Mouse (Mus musculus) hindbrain, embryonic 13.5 days (tissue): ENCODE data around the gene Naa38. TPM values are rescaled to one million over a fixed set of nuclear protein-coding genes. Genes with fewer than 3 reads are reported as not detected.

Experiments used
- ATAC-seq: fragments of 200-750 bp; cut with Nextera tagmentation; 2 replicates; pipeline ENCODE4 v1.8.0; 2017; ENCODE audit warnings: moderate TSS enrichment; ENCODE audit not compliant: low FRiP score
- H3K27ac ChIP-seq: fragments of 300-500 bp; sonication (generic); 2 replicates; pipeline ENCODE4 v1.5.1; 2015; ENCODE audit warnings: inconsistent platforms, mild to moderate bottlenecking, moderate library complexity
- H3K27me3 ChIP-seq: fragments of 300-500 bp; sonication (generic); 2 replicates; pipeline ENCODE4 v1.6.1; 2015; ENCODE audit warnings: mild to moderate bottlenecking, inconsistent platforms
- H3K36me3 ChIP-seq: fragments of 300-500 bp; sonication (generic); 2 replicates; pipeline ENCODE4 v1.6.1; 2015; ENCODE audit warnings: mild to moderate bottlenecking, inconsistent platforms
- H3K4me1 ChIP-seq: fragments of 300-500 bp; sonication (generic); replicated peaks from 2 replicates; pipeline ENCODE4 v1.6.1; 2015; ENCODE audit warnings: inconsistent platforms
- H3K4me2 ChIP-seq: fragments of 300-500 bp; sonication (generic); 2 replicates; pipeline ENCODE4 v1.6.1; 2015; ENCODE audit warnings: inconsistent platforms, mild to moderate bottlenecking, moderate library complexity
- H3K4me3 ChIP-seq: fragments of 300-500 bp; sonication (generic); 2 replicates; pipeline ENCODE4 v1.5.1; 2015; ENCODE audit warnings: mild to moderate bottlenecking, inconsistent platforms
- H3K9ac ChIP-seq: fragments of 300-500 bp; sonication (generic); 2 replicates; pipeline ENCODE4 v1.6.1; 2015; ENCODE audit warnings: mild to moderate bottlenecking, inconsistent platforms
- H3K9me3 ChIP-seq: fragments of 300-500 bp; sonication (generic); 2 replicates; pipeline ENCODE4 v1.6.1; 2016; ENCODE audit warnings: inconsistent platforms
- WGBS: fragments of 180-500 bp; shearing (Covaris S2); methylation state at CpG from one replicate; pipeline ENCODE4 v1.1.7; 2015; 5-methylcytosine and 5-hydroxymethylcytosine counted together
- polyA plus RNA-seq: library from polyadenylated mRNA; unstranded; fragments of >200 nt; fragmentation: Nextera tagmentation; extraction: Ambion mirVana; gene quantifications from 2 replicates; pipeline ENCODE4 v1.2.1, GENCODE M21; 2015

Naa38 gene
- polyA plus RNA-seq, 1 experiment from 2014 or later: 103 TPM

- peak overlapping the region; percentile 100 for H3K9ac ChIP-seq
- no peaks in the 10 kb centered on the region for H3K9me3 ChIP-seq
- WGBS: 0% methylated on average over 43 of the region's 106 CpGs
- peaks cover 71% of the 10 kb centered on the region for H3K4me1 ChIP-seq
- H3K27ac ChIP-seq: peak overlapping the region; percentile 100
- H3K36me3 ChIP-seq: peaks cover 18% of the 10 kb centered on the region
- peak overlapping the region; percentile 94 for H3K4me2 ChIP-seq
- no peaks in the 10 kb centered on the region for H3K27me3 ChIP-seq
- peak; percentile 11; the same call in 1 of the 2 replicates for ATAC-seq
- H3K4me3 ChIP-seq: peak overlapping the region; percentile 96
Observed at GRCm38 (mm10) chr11:69368356-69369214, 26.7 kb upstream of the Naa38 start.

GRCm38 (mm10) chr11:69369215-69369989 lies 25.9 kb upstream of the Naa38 start, which contains the start of gene Chd3:
Gene Chd3, minus strand, starts transcription at chr11:69369406.
- Histone ChIP-seq H3K4me3 (peak within 1 kb of the TSS; percentile 96), H3K9ac (peak within 1 kb of the TSS; percentile 100), H3K4me2 (peak within 1 kb of the TSS; percentile 94), H3K4me1 (peaks cover 64% of the 10 kb centered on the region), H3K27me3 (no peaks in the 10 kb centered on the region), H3K27ac (peak within 1 kb of the TSS; percentile 100), H3K9me3 (no peaks in the 10 kb centered on the region), H3K36me3 (peaks cover 13% of the 10 kb centered on the region; the same call in 1 of the 2 replicates)
- ATAC-seq: no peak
- under 1% methylated on average over 29 of the region's 34 CpGs for WGBS

GRCm38 (mm10) chr11:69369990-69370816 lies 25.1 kb upstream of the Naa38 start:
- peaks cover 56% of the 10 kb centered on the region for H3K4me1 ChIP-seq
- ATAC-seq: no peak

GRCm38 (mm10) chr11:69370817-69371215 lies 24.5 kb upstream of the Naa38 start:
- H3K4me3 ChIP-seq: peak overlapping the region; percentile 17
- no peak for ATAC-seq
- peaks cover 50% of the 10 kb centered on the region for H3K4me1 ChIP-seq
- H3K36me3 ChIP-seq: peaks cover 16% of the 10 kb centered on the region
- peak overlapping the region; percentile 84 for H3K27ac ChIP-seq
- peak overlapping the region; percentile 53 for H3K9ac ChIP-seq
- no peaks in the 10 kb centered on the region for H3K27me3 ChIP-seq
- 8% methylated on average over 9 of the region's 9 CpGs for WGBS
- H3K9me3 ChIP-seq: no peaks in the 10 kb centered on the region
- peak overlapping the region; percentile 40 for H3K4me2 ChIP-seq

More at GRCm38 (mm10) chr11:69369990-69370816, 25.1 kb upstream of the Naa38 start:
- H3K9ac ChIP-seq: peak overlapping the region; percentile 100
- H3K27ac ChIP-seq: peak overlapping the region; percentile 100
- no peaks in the 10 kb centered on the region for H3K9me3 ChIP-seq
- 10% methylated on average over 2 of the region's 2 CpGs for WGBS
- H3K27me3 ChIP-seq: no peaks in the 10 kb centered on the region
- peak overlapping the region; percentile 96 for H3K4me3 ChIP-seq
- peaks cover 12% of the 10 kb centered on the region; the same call in 1 of the 2 replicates for H3K36me3 ChIP-seq
- H3K4me2 ChIP-seq: peak overlapping the region; percentile 94

GRCm38 (mm10) chr11:69371601-69372000 lies 23.7 kb upstream of the Naa38 start:
- Histone ChIP-seq H3K4me3 (peak overlapping the region; percentile 7; the same call in 1 of the 2 replicates), H3K9ac (peak overlapping the region; percentile 53), H3K4me1 (peaks cover 45% of the 10 kb centered on the region), H3K4me2 (peak overlapping the region; percentile 40), H3K27ac (peak overlapping the region; percentile 84), H3K36me3 (peaks cover 16% of the 10 kb centered on the region), H3K9me3 (no peaks in the 10 kb centered on the region), H3K27me3 (no peaks in the 10 kb centered on the region)
- ATAC-seq: no peak; the same call in 1 of the 2 replicates
- 15% methylated on average over 12 of the region's 12 CpGs for WGBS

- peak overlapping the region; percentile 84 for H3K27ac ChIP-seq
- H3K4me3 ChIP-seq: peak overlapping the region; percentile 7; the same call in 1 of the 2 replicates
- peak overlapping the region; percentile 53; the same call in 1 of the 2 replicates for H3K9ac ChIP-seq
- WGBS: 35% methylated on average over 12 of the region's 12 CpGs
- ATAC-seq: no peak
- H3K27me3 ChIP-seq: no peaks in the 10 kb centered on the region
- H3K4me1 ChIP-seq: peaks cover 45% of the 10 kb centered on the region
- peaks cover 16% of the 10 kb centered on the region for H3K36me3 ChIP-seq
- peak overlapping the region; percentile 40 for H3K4me2 ChIP-seq
- no peaks in the 10 kb centered on the region for H3K9me3 ChIP-seq
Observed at GRCm38 (mm10) chr11:69372056-69372779, 23.1 kb upstream of the Naa38 start.

GRCm38 (mm10) chr11:69372780-69373170 lies 22.5 kb upstream of the Naa38 start:
- H3K9ac ChIP-seq: no peak overlapping the region; the same call in 1 of the 2 replicates
- no peaks in the 10 kb centered on the region for H3K9me3 ChIP-seq
- H3K36me3 ChIP-seq: peaks cover 16% of the 10 kb centered on the region
- no peak overlapping the region for H3K4me2 ChIP-seq
- H3K27me3 ChIP-seq: no peaks in the 10 kb centered on the region
- H3K4me1 ChIP-seq: peaks cover 39% of the 10 kb centered on the region
- H3K27ac ChIP-seq: peak overlapping the region; percentile 84
- H3K4me3 ChIP-seq: no peak overlapping the region
- WGBS: 66% methylated on average over 3 of the region's 3 CpGs
- no peak for ATAC-seq

GRCm38 (mm10) chr11:69373223-69373965 lies 21.9 kb upstream of the Naa38 start:
- Histone ChIP-seq H3K27me3 (no peaks in the 10 kb centered on the region), H3K4me2 (0 out of 2 replicates have a peak overlapping the region, but pooled peaks have one; percentile 2), H3K27ac (no peak overlapping the region), H3K9ac (peak overlapping the region; percentile 35; the same call in 1 of the 2 replicates), H3K9me3 (no peaks in the 10 kb centered on the region), H3K36me3 (peaks cover 16% of the 10 kb centered on the region), H3K4me1 (peaks cover 35% of the 10 kb centered on the region), H3K4me3 (no peak overlapping the region)
- WGBS: 93% methylated on average over 16 of the region's 16 CpGs
- no peak for ATAC-seq

GRCm38 (mm10) chr11:69375646-69376045 lies 19.6 kb upstream of the Naa38 start:
- Histone ChIP-seq H3K4me1 (peaks cover 29% of the 10 kb centered on the region), H3K9me3 (no peaks in the 10 kb centered on the region), H3K27ac (no peak overlapping the region), H3K4me3 (no peak overlapping the region), H3K27me3 (no peaks in the 10 kb centered on the region), H3K36me3 (peaks cover 22% of the 10 kb centered on the region), H3K9ac (no peak overlapping the region), H3K4me2 (no peak overlapping the region)
- WGBS: 91% methylated on average over 4 of the region's 4 CpGs
- no peak for ATAC-seq

- no peak for ATAC-seq
- 78% methylated on average over 3 of the region's 3 CpGs for WGBS
Observed at GRCm38 (mm10) chr11:69377766-69378165, 17.5 kb upstream of the Naa38 start.

More at GRCm38 (mm10) chr11:69377766-69378165, 17.5 kb upstream of the Naa38 start:
- Histone ChIP-seq H3K9ac (no peak overlapping the region), H3K27me3 (no peaks in the 10 kb centered on the region), H3K27ac (no peak overlapping the region), H3K4me3 (no peak overlapping the region), H3K36me3 (peaks cover 21% of the 10 kb centered on the region), H3K4me1 (peaks cover 7% of the 10 kb centered on the region), H3K9me3 (no peaks in the 10 kb centered on the region), H3K4me2 (no peak overlapping the region)
